Mouse (Mus musculus) lung, postnatal 0 days (tissue): ENCODE data around the gene Nup188.

Experiments used
- CTCF ChIP-seq: IDR thresholded peaks from 2 replicates; pipeline ENCODE4 v1.5.1; 2016; ENCODE audit warnings: antibody characterized with exemption, mild to moderate bottlenecking
- EP300 ChIP-seq: IDR thresholded peaks from 2 replicates; pipeline ENCODE4 v1.6.1; 2016; ENCODE audit warnings: antibody characterized with exemption, mild to moderate bottlenecking, control low read depth

- TF ChIP-seq CTCF (no peak), EP300 (no peak)
Observed at GRCm38 (mm10) chr2:30393370-30393656, 107.1 kb downstream of the Nup188 start.
